Mouse (Mus musculus): ENCODE results near the gene Crybb1.

- peak; percentile 89 for TF ChIP-seq POLR2A (IDR thresholded peaks at IDR 0.05; ENCODE audit: borderline replicate concordance, extremely low read depth, insufficient read depth, insufficient read length, poor library complexity, severe bottlenecking)
- 0 out of 2 replicates have a peak, but pooled peaks have one; percentile 0 for TF ChIP-seq CTCF (IDR thresholded peaks at IDR 0.05; ENCODE audit: borderline replicate concordance, extremely low read depth, insufficient read depth, insufficient read length)
Measured at GRCm38 (mm10) chr5:112276267-112276873, 20.8 kb downstream of the Crybb1 start, which contains the start of gene Tpst2.
